Mouse (Mus musculus): Measurements from ENCODE around the gene Mbl1. TPM values are rescaled to one million over a fixed set of nuclear protein-coding genes. Genes with fewer than 3 reads are reported as not detected.

The Mbl1 gene
- total and polyA plus RNA-seq, 3 experiments = not detected

- no peak overlapping the region for H3K9ac ChIP-seq (ENCODE audit: control insufficient read depth, low read depth, low read length, poor library complexity, severe bottlenecking)
- no peak overlapping the region for H3K27ac ChIP-seq (ENCODE audit: control insufficient read depth, low read depth, low read length)
- H3K4me1 ChIP-seq (ENCODE audit: control insufficient read depth in 1 of 2, insufficient read depth in 2 of 2, low read length in 2 of 2) = no peaks in the 10 kb centered on the region
- no peak overlapping the region for H3K4me3 ChIP-seq (ENCODE audit: control insufficient read depth in 1 of 2, insufficient read depth in 1 of 2, low read depth in 2 of 2, low read length in 2 of 2)
- DNase-seq (ENCODE audit: low read depth, low spot score) = no peak
- H3K27me3 ChIP-seq (ENCODE audit: control insufficient read depth in 1 of 2, insufficient read depth in 2 of 2, low read length in 2 of 2) = no peaks in the 10 kb centered on the region
- TF ChIP-seq ZKSCAN1 (IDR thresholded peaks at IDR 0.05; ENCODE audit: low read depth, low read length) (no peak), UBTF (IDR thresholded peaks at IDR 0.05; ENCODE audit: borderline replicate concordance, insufficient read depth, low read depth, low read length) (no peak)
- no peaks in the 10 kb centered on the region for H3K9me3 ChIP-seq (replicated peaks; ENCODE audit: insufficient read depth, low read length)
- no peaks in the 10 kb centered on the region for H3K36me3 ChIP-seq (ENCODE audit: control insufficient read depth in 1 of 2, insufficient read depth in 2 of 2, low read length in 2 of 2)
- H3K79me2 ChIP-seq (ENCODE audit: control insufficient read depth, insufficient read depth, low read length, poor library complexity) = no peaks in the 10 kb centered on the region
Observed at GRCm38 (mm10) chr14:41167278-41167677, 16.0 kb downstream of the Mbl1 start.

- Histone ChIP-seq H3K9me3 (replicated peaks; ENCODE audit: insufficient read depth, low read length) (no peaks in the 10 kb centered on the region), H3K79me2 (ENCODE audit: control insufficient read depth, insufficient read depth, low read length, poor library complexity) (no peaks in the 10 kb centered on the region), H3K27ac (ENCODE audit: control insufficient read depth, low read depth, low read length) (no peak overlapping the region), H3K9ac (ENCODE audit: control insufficient read depth, low read depth, low read length, poor library complexity, severe bottlenecking) (no peak overlapping the region), H3K4me3 (ENCODE audit: control insufficient read depth in 1 of 2, insufficient read depth in 1 of 2, low read depth in 2 of 2, low read length in 2 of 2) (no peak overlapping the region), H3K4me1 (ENCODE audit: control insufficient read depth in 1 of 2, insufficient read depth in 2 of 2, low read length in 2 of 2) (no peaks in the 10 kb centered on the region), H3K27me3 (ENCODE audit: control insufficient read depth in 1 of 2, insufficient read depth in 2 of 2, low read length in 2 of 2) (no peaks in the 10 kb centered on the region), H3K36me3 (ENCODE audit: control insufficient read depth in 1 of 2, insufficient read depth in 2 of 2, low read length in 2 of 2) (no peaks in the 10 kb centered on the region)
- TF ChIP-seq NRF1 (IDR thresholded peaks at IDR 0.05; ENCODE audit: insufficient read depth, low read depth, low read length, poor library complexity, severe bottlenecking) (no peak), MEF2A (IDR thresholded peaks at IDR 0.05; ENCODE audit: extremely low read depth, insufficient replicate concordance, low read depth, low read length, poor library complexity, severe bottlenecking) (no peak), MAFK (IDR thresholded peaks at IDR 0.05; ENCODE audit: borderline replicate concordance, low read depth, low read length) (no peak), MAX (IDR thresholded peaks at IDR 0.05; ENCODE audit: low read length) (no peak), JUND (IDR thresholded peaks at IDR 0.05; ENCODE audit: low read depth, low read length) (no peak), USF2 (IDR thresholded peaks at IDR 0.05; ENCODE audit: borderline replicate concordance in 1 of 2, insufficient read depth in 1 of 2, low read depth in 1 of 2, low read length in 2 of 2) (no peak), MXI1 (IDR thresholded peaks at IDR 0.05; ENCODE audit: low read depth, low read length) (no peak), UBTF (IDR thresholded peaks at IDR 0.05; ENCODE audit: borderline replicate concordance, insufficient read depth, low read depth, low read length) (no peak), CHD1 (IDR thresholded peaks at IDR 0.05; ENCODE audit: low read depth, low read length) (no peak)
- DNase-seq (ENCODE audit: low read depth, low spot score) = no peak
Observed at GRCm38 (mm10) chr14:41168567-41168966, 17.3 kb downstream of the Mbl1 start.

DNA sequence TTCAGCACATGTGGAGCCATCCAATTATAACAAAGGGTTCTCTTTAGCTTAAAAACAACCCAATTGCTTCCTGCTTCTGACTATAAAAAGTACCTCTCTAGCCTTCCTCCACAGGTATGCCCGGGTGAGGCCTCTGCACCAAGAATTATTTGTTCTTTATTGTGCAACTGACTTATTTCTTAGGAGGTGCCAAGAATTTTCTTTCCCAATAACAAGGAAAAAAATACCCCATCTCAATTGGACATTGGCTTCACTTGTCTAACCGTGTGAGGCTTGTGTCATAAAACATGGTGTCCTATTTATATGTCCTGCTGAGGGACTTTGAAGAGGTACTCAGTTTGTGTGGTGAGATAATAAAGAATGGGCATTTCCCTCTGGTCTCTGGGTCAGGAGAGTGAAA is 19.3 kb downstream of the Mbl1 start:
- TF ChIP-seq NELFE (IDR thresholded peaks at IDR 0.05; ENCODE audit: low read depth, low read length) (no peak), TCF12 (IDR thresholded peaks at IDR 0.05; ENCODE audit: low read depth, low read length) (no peak), ZNF384 (IDR thresholded peaks at IDR 0.05; ENCODE audit: low read depth, low read length) (no peak)
- H3K9ac ChIP-seq (ENCODE audit: control insufficient read depth, low read depth, low read length, poor library complexity, severe bottlenecking) = no peak overlapping the region
- H3K36me3 ChIP-seq (ENCODE audit: control insufficient read depth in 1 of 2, insufficient read depth in 2 of 2, low read length in 2 of 2) = no peaks in the 10 kb centered on the region
- H3K4me3 ChIP-seq (ENCODE audit: control insufficient read depth in 1 of 2, insufficient read depth in 1 of 2, low read depth in 2 of 2, low read length in 2 of 2) = no peak overlapping the region
- no peaks in the 10 kb centered on the region for H3K4me1 ChIP-seq (ENCODE audit: control insufficient read depth in 1 of 2, insufficient read depth in 2 of 2, low read length in 2 of 2)
- H3K79me2 ChIP-seq (ENCODE audit: control insufficient read depth, insufficient read depth, low read length, poor library complexity) = no peaks in the 10 kb centered on the region
- no peaks in the 10 kb centered on the region for H3K9me3 ChIP-seq (replicated peaks; ENCODE audit: insufficient read depth, low read length)
- H3K27me3 ChIP-seq (ENCODE audit: control insufficient read depth in 1 of 2, insufficient read depth in 2 of 2, low read length in 2 of 2) = no peaks in the 10 kb centered on the region
- H3K27ac ChIP-seq (ENCODE audit: control insufficient read depth, low read depth, low read length) = no peak overlapping the region
- DNase-seq (ENCODE audit: low read depth, low spot score) = no peak
